Comparison of ENCODE assay signal across 18 mouse cellular contexts in genomic region chr3:121851006-121851405, GRCm38 (mm10).
"Had no signal": no experiment of that assay in that cellular context is flagged by ENCODE, and none has a peak within 500 bp of the region (broad histone marks: within the 10 kb centered on the region; RNA-seq: fewer than 3 reads in every experiment).

No protein-coding gene starts in this region.

- H3K9me3 ChIP-seq: limb, embryonic 12.5 days; liver, embryonic 13.5 days; midbrain, embryonic 10.5 days; neural tube, embryonic 15.5 days had no signal

- H3K9ac ChIP-seq: limb, embryonic 12.5 days; liver, embryonic 13.5 days; liver, postnatal 0 days; neural tube, embryonic 15.5 days had no signal

- H3K27ac ChIP-seq: limb, embryonic 12.5 days; liver, embryonic 13.5 days; midbrain, embryonic 10.5 days; neural tube, embryonic 15.5 days had no signal

- H3K36me3 ChIP-seq: limb, embryonic 12.5 days; liver, embryonic 13.5 days; midbrain, embryonic 10.5 days; neural tube, embryonic 15.5 days had no signal

- H3K4me1 ChIP-seq: limb, embryonic 12.5 days; liver, embryonic 13.5 days; neural tube, embryonic 15.5 days had no signal

- H3K4me2 ChIP-seq: limb, embryonic 12.5 days; liver, embryonic 13.5 days; neural tube, embryonic 15.5 days had no signal

- DNase-seq: kidney, adult 8-10 months; kidney, postnatal 25 days; layer of hippocampus, adult 9-11 months; layer of hippocampus, postnatal 36 days; liver; liver, embryonic 13.5 days; liver, postnatal 0 days; midbrain, embryonic 14.5 days; right cerebral cortex, postnatal 4 days; spleen, adult 18-20 months; thymus, adult 2 months; thymus, postnatal 25 days had no signal

- H3K27me3 ChIP-seq: limb, embryonic 12.5 days; liver, embryonic 13.5 days; neural tube, embryonic 15.5 days had no signal

- ATAC-seq: hindbrain, embryonic 16.5 days; inflammation-experienced regulatory T-cells, adult 6 months; liver, postnatal 0 days had no signal

- H3K4me3 ChIP-seq: limb, embryonic 12.5 days; liver, embryonic 13.5 days; midbrain, embryonic 10.5 days; myocyte; neural tube, embryonic 15.5 days had no signal
